Mouse (Mus musculus): ENCODE measurements around the gene Slc25a36. TPM values are rescaled to one million over a fixed set of nuclear protein-coding genes. Genes with fewer than 3 reads are reported as not detected.

Gene Slc25a36
- polyA plus RNA-seq, 1 experiment from 2014 or later, result 66.0 TPM

Other genes starting within 250 kb of the Slc25a36 start
- 47.2 and 49.2 TPM in 2 replicates for gene Pxylp1, start 218.5 kb downstream of the Slc25a36 start, polyA plus RNA-seq (2015; fragmentation: Nextera tagmentation; extraction: Ambion mirVana)
- 47.0 and 55.1 TPM in 2 replicates for gene Spsb4, start 92.3 kb downstream of the Slc25a36 start, polyA plus RNA-seq (2015; fragmentation: Nextera tagmentation; extraction: Ambion mirVana)